Mouse (Mus musculus): ENCODE data around the gene Slc27a5.

DNA sequence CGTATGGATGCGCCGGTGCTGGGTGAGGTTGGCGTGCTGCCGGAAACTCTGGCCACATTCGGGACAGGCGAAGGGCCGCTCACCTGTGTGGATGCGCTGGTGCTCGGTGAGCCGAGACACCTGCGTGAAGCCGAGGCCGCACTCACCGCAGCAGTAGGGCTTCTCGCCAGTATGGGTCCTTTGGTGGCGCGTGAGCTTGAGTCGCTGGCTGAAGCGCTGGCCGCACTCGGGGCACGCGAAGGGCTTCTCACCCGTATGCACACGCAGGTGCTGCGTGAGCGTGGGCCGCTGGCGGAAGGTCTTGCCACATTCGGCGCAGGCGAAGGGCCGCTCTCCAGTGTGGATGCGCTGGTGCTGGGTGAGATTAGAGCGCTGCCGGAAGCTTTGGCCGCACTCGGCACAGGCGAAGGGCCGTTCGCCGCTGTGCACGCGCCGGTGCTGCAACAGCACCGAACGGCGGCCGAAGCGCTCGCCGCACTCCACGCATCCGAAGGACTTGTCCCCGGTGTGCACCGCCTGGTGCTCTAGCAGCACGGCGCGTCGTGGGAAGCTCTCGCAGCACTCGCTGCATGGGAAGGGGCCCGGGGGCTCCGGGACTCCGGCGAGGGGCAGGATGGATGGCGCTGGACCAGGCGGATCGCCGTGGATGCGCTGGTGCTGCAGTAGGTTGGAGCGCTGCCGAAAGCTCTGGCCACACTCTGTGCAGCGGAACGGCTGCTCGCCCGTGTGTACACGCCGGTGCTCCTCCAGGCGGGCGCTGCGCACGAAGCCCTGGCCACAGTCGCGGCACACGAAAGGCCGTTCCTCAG lies 45.7 kb upstream of the Slc27a5 start:
- no peak for TF ChIP-seq CTCF (IDR thresholded peaks at IDR 0.05; ENCODE audit: low read depth, low read length)
- TF ChIP-seq POLR2A (IDR thresholded peaks at IDR 0.05; ENCODE audit: insufficient read depth, low read length) = no peak
